Mouse (Mus musculus) midbrain, embryonic 16.5 days (tissue): ENCODE results near the gene Nfil3. TPM values are rescaled to one million over a fixed set of nuclear protein-coding genes. Genes with fewer than 3 reads are reported as not detected.

Experiments used
- ATAC-seq: fragments of 200-750 bp; cut with Nextera tagmentation; 2 replicates; pipeline ENCODE4 v1.8.0; 2017; ENCODE audit warnings: moderate TSS enrichment
- H3K27ac ChIP-seq: fragments of 300-500 bp; sonication (generic); 2 replicates; pipeline ENCODE4 v1.5.1; 2014; ENCODE audit warnings: mild to moderate bottlenecking, low read length, mixed read lengths
- H3K27me3 ChIP-seq: fragments of 300-500 bp; sonication (generic); 2 replicates; pipeline ENCODE4 v1.6.1; 2014; ENCODE audit warnings: low read depth, low read length, mixed read lengths; ENCODE audit not compliant: control insufficient read depth, insufficient read depth
- H3K36me3 ChIP-seq: fragments of 300-500 bp; sonication (generic); 2 replicates; pipeline ENCODE4 v1.6.1; 2014; ENCODE audit warnings: mild to moderate bottlenecking, low read length, moderate library complexity, mixed read lengths; ENCODE audit not compliant: control insufficient read depth, insufficient read depth
- H3K4me1 ChIP-seq: fragments of 300-500 bp; sonication (generic); 2 replicates; pipeline ENCODE4 v1.6.1; 2014; ENCODE audit warnings: mild to moderate bottlenecking, low read length, mixed read lengths; ENCODE audit not compliant: control insufficient read depth, insufficient read depth
- H3K4me2 ChIP-seq: fragments of 300-500 bp; sonication (generic); 2 replicates; pipeline ENCODE4 v1.6.1; 2014; ENCODE audit warnings: mild to moderate bottlenecking, low read length, mixed read lengths
- H3K4me3 ChIP-seq: fragments of 300-500 bp; sonication (generic); 2 replicates; pipeline ENCODE4 v1.5.1; 2014; ENCODE audit warnings: low read depth, mild to moderate bottlenecking, low read length, moderate library complexity, mixed read lengths
- H3K9ac ChIP-seq: fragments of 300-500 bp; sonication (generic); 2 replicates; pipeline ENCODE4 v1.6.1; 2014; ENCODE audit warnings: low read depth, low read length, mixed read lengths
- H3K9me3 ChIP-seq: fragments of 300-500 bp; sonication (generic); replicated peaks from 2 replicates; pipeline ENCODE4 v1.6.1; 2014; ENCODE audit warnings: mild to moderate bottlenecking, low read length, mixed read lengths; ENCODE audit not compliant: control insufficient read depth, poor library complexity, severe bottlenecking
- WGBS: fragments of 180-500 bp; shearing (Covaris S2); extraction: QIAGEN DNeasy Blood & Tissue Kit; methylation state at CpG from one replicate; pipeline ENCODE4 v1.1.7; 2014; 5-methylcytosine and 5-hydroxymethylcytosine counted together
- polyA plus RNA-seq: library from polyadenylated mRNA; unstranded; fragments of >200 nt; fragmentation: Nextera tagmentation; extraction: Ambion mirVana; gene quantifications from 2 replicates; pipeline ENCODE4 v1.2.1, GENCODE M21; 2015

The Nfil3 gene
- 46.5 and 47.0 TPM in 2 replicates for polyA plus RNA-seq

- H3K4me3 ChIP-seq, result peak within 1 kb of the TSS; percentile 91
- peaks cover 30% of the 10 kb centered on the region for H3K4me1 ChIP-seq
- 0% methylated on average over 34 of the region's 79 CpGs for WGBS
- peak; percentile 90 for ATAC-seq
- H3K4me2 ChIP-seq, result peak within 1 kb of the TSS; percentile 90
- H3K9me3 ChIP-seq, result no peaks in the 10 kb centered on the region
- no peaks in the 10 kb centered on the region for H3K36me3 ChIP-seq
- H3K27me3 ChIP-seq, result no peaks in the 10 kb centered on the region
- H3K9ac ChIP-seq, result peak within 1 kb of the TSS; percentile 92
- peak within 1 kb of the TSS; percentile 98 for H3K27ac ChIP-seq
Observed at GRCm38 (mm10) chr13:52980951-52981421, at the start of gene Nfil3. Gene Nfil3 (minus strand): TSS chr13:52981073.

- WGBS, result 49% methylated on average over 6 of the region's 6 CpGs
Observed at GRCm38 (mm10) chr13:53024285-53024684, 43.4 kb upstream of the Nfil3 start.

GRCm38 (mm10) chr13:53020282-53020681, 39.4 kb upstream of the Nfil3 start:
- H3K4me3 ChIP-seq, result no peak overlapping the region
- H3K27ac ChIP-seq, result no peak overlapping the region
- no peak overlapping the region for H3K4me2 ChIP-seq
- no peak overlapping the region for H3K9ac ChIP-seq
- no peaks in the 10 kb centered on the region for H3K9me3 ChIP-seq
- H3K36me3 ChIP-seq, result no peaks in the 10 kb centered on the region
- WGBS, result 80% methylated on average over 3 of the region's 3 CpGs
- no peak for ATAC-seq
- no peaks in the 10 kb centered on the region for H3K27me3 ChIP-seq
- H3K4me1 ChIP-seq, result no peaks in the 10 kb centered on the region

More at GRCm38 (mm10) chr13:53024285-53024684, 43.4 kb upstream of the Nfil3 start:
- no peaks in the 10 kb centered on the region for H3K9me3 ChIP-seq
- no peak overlapping the region for H3K4me2 ChIP-seq
- H3K36me3 ChIP-seq, result no peaks in the 10 kb centered on the region
- no peak for ATAC-seq
- no peak overlapping the region for H3K9ac ChIP-seq
- no peaks in the 10 kb centered on the region for H3K27me3 ChIP-seq
- H3K27ac ChIP-seq, result no peak overlapping the region
- H3K4me3 ChIP-seq, result no peak overlapping the region
- H3K4me1 ChIP-seq, result no peaks in the 10 kb centered on the region

- ATAC-seq, result no peak
- Histone ChIP-seq H3K4me1 (no peaks in the 10 kb centered on the region), H3K9ac (no peak overlapping the region), H3K27ac (no peak overlapping the region), H3K27me3 (no peaks in the 10 kb centered on the region), H3K9me3 (no peaks in the 10 kb centered on the region), H3K4me2 (no peak overlapping the region), H3K4me3 (no peak overlapping the region), H3K36me3 (no peaks in the 10 kb centered on the region)
- WGBS, result 80% methylated on average over 5 of the region's 9 CpGs
Observed at GRCm38 (mm10) chr13:53019532-53019931, 38.7 kb upstream of the Nfil3 start.

- Histone ChIP-seq H3K36me3 (no peaks in the 10 kb centered on the region), H3K4me1 (no peaks in the 10 kb centered on the region), H3K27ac (no peak overlapping the region), H3K9me3 (no peaks in the 10 kb centered on the region), H3K27me3 (no peaks in the 10 kb centered on the region), H3K4me2 (no peak overlapping the region), H3K4me3 (no peak overlapping the region), H3K9ac (no peak overlapping the region)
- ATAC-seq, result no peak
- WGBS, result 95% methylated on average over 6 of the region's 6 CpGs
Observed at GRCm38 (mm10) chr13:53018976-53019375, 38.1 kb upstream of the Nfil3 start.

GRCm38 (mm10) chr13:53017983-53018382, 37.1 kb upstream of the Nfil3 start:
- Histone ChIP-seq H3K27me3 (no peaks in the 10 kb centered on the region), H3K27ac (no peak overlapping the region), H3K36me3 (no peaks in the 10 kb centered on the region), H3K9me3 (no peaks in the 10 kb centered on the region), H3K4me2 (no peak overlapping the region), H3K4me3 (no peak overlapping the region), H3K4me1 (no peaks in the 10 kb centered on the region), H3K9ac (no peak overlapping the region)
- 69% methylated on average over 6 of the region's 6 CpGs for WGBS
- ATAC-seq, result no peak

GRCm38 (mm10) chr13:53017117-53017516, 36.2 kb upstream of the Nfil3 start:
- ATAC-seq, result no peak
- H3K4me3 ChIP-seq, result no peak overlapping the region
- H3K9ac ChIP-seq, result no peak overlapping the region
- H3K27ac ChIP-seq, result no peak overlapping the region
- H3K27me3 ChIP-seq, result no peaks in the 10 kb centered on the region
- no peaks in the 10 kb centered on the region for H3K4me1 ChIP-seq
- WGBS, result 77% methylated on average over 6 of the region's 6 CpGs
- H3K9me3 ChIP-seq, result no peaks in the 10 kb centered on the region
- no peak overlapping the region for H3K4me2 ChIP-seq
- H3K36me3 ChIP-seq, result no peaks in the 10 kb centered on the region

GRCm38 (mm10) chr13:53011426-53011825, 30.6 kb upstream of the Nfil3 start:
- no peak overlapping the region for H3K9ac ChIP-seq
- no peak overlapping the region for H3K4me3 ChIP-seq
- no peaks in the 10 kb centered on the region for H3K36me3 ChIP-seq
- H3K4me2 ChIP-seq, result no peak overlapping the region
- ATAC-seq, result no peak
- H3K4me1 ChIP-seq, result peaks cover 6% of the 10 kb centered on the region
- 29% methylated on average over 12 of the region's 12 CpGs for WGBS
- H3K27ac ChIP-seq, result no peak overlapping the region
- no peaks in the 10 kb centered on the region for H3K9me3 ChIP-seq
- H3K27me3 ChIP-seq, result no peaks in the 10 kb centered on the region

GRCm38 (mm10) chr13:53008489-53009184, 27.8 kb upstream of the Nfil3 start:
- WGBS, result 68% methylated on average over 7 of the region's 7 CpGs
- Histone ChIP-seq H3K36me3 (no peaks in the 10 kb centered on the region), H3K27me3 (no peaks in the 10 kb centered on the region), H3K4me2 (no peak overlapping the region), H3K4me3 (no peak overlapping the region), H3K4me1 (peaks cover 6% of the 10 kb centered on the region), H3K27ac (no peak overlapping the region), H3K9ac (no peak overlapping the region), H3K9me3 (no peaks in the 10 kb centered on the region)
- ATAC-seq, result no peak
